In genomic region chr8:79331571-79331970, GRCm38 (mm10) we compare ENCODE assay signal across 22 mouse cellular contexts. TPM values are rescaled to one million over a fixed set of nuclear protein-coding genes. Genes with fewer than 3 reads are reported as not detected.
DNase-seq lines count a peak whose midpoint lies in the region; ATAC-seq and TF ChIP-seq lines count a peak whose summit lies in the region.
"Had no signal": no experiment of that assay in that cellular context is flagged by ENCODE, and none has a peak within 500 bp of the region (broad histone marks: within the 10 kb centered on the region; RNA-seq: fewer than 3 reads in every experiment).

No protein-coding gene starts in this region.

- H3K36me3 ChIP-seq in limb, embryonic 11.5 days (ENCODE audit: control insufficient read depth, insufficient read depth, low read length), result no peaks in the 10 kb centered on the region
- peaks cover 5% of the 10 kb centered on the region; the same call in 1 of the 2 replicates for H3K36me3 ChIP-seq in limb, embryonic 10.5 days
- peaks cover 6% of the 10 kb centered on the region for H3K36me3 ChIP-seq in embryonic facial prominence, embryonic 10.5 days (replicated peaks)
- peaks cover 7% of the 10 kb centered on the region; the same call in 1 of the 2 replicates for H3K36me3 ChIP-seq in hindbrain, embryonic 13.5 days
- H3K36me3 ChIP-seq: embryonic facial prominence, embryonic 12.5 days; forebrain, embryonic 15.5 days; G1E had no signal

- H3K9ac ChIP-seq in limb, embryonic 11.5 days (ENCODE audit: low read length), result no peak overlapping the region
- H3K9ac ChIP-seq in hindbrain, embryonic 13.5 days, result no peak overlapping the region
- H3K9ac ChIP-seq: embryonic facial prominence, embryonic 12.5 days; forebrain, embryonic 13.5 days; forebrain, embryonic 15.5 days; forebrain, postnatal 0 days had no signal

- no peak overlapping the region for H3K4me3 ChIP-seq in limb, embryonic 11.5 days (ENCODE audit: low read depth, low read length)
- no peak overlapping the region for H3K4me3 ChIP-seq in limb, embryonic 10.5 days
- H3K4me3 ChIP-seq in embryonic facial prominence, embryonic 10.5 days, result no peak overlapping the region
- H3K4me3 ChIP-seq in cerebellum, adult 2 months (replicated peaks; ENCODE audit: insufficient read depth, low read depth, low read length), result no peak overlapping the region
- no peak overlapping the region for H3K4me3 ChIP-seq in hindbrain, embryonic 13.5 days
- H3K4me3 ChIP-seq: embryonic facial prominence, embryonic 12.5 days; forebrain, embryonic 13.5 days; forebrain, embryonic 15.5 days had no signal

- no peak for ATAC-seq in limb, embryonic 11.5 days (ENCODE audit: insufficient number of reproducible peaks, low FRiP score, low TSS enrichment, low read depth)
- ATAC-seq in hindbrain, embryonic 13.5 days (ENCODE audit: low FRiP score), result no peak
- ATAC-seq: activated CD4-positive, CD25-positive, alpha-beta regulatory T cell, adult 4 months; forebrain, embryonic 13.5 days; forebrain, embryonic 15.5 days; forebrain, postnatal 0 days; Patski had no signal

- TF ChIP-seq CTCF in cerebellum, adult 2 months (IDR thresholded peaks at IDR 0.05; ENCODE audit: borderline replicate concordance, insufficient read depth, low read depth, low read length), result no peak

- no peak overlapping the region for H3K27ac ChIP-seq in limb, embryonic 11.5 days (replicated peaks; ENCODE audit: low read depth, low read length)
- no peak overlapping the region for H3K27ac ChIP-seq in limb, embryonic 10.5 days
- H3K27ac ChIP-seq in embryonic facial prominence, embryonic 10.5 days (replicated peaks), result no peak overlapping the region
- H3K27ac ChIP-seq in cerebellum, adult 2 months (ENCODE audit: insufficient read depth, low read length), result no peak overlapping the region
- no peak overlapping the region for H3K27ac ChIP-seq in hindbrain, embryonic 13.5 days
- H3K27ac ChIP-seq: embryonic facial prominence, embryonic 12.5 days; forebrain, embryonic 13.5 days; forebrain, embryonic 15.5 days had no signal

- DNase-seq in limb, embryonic 11.5 days (ENCODE audit: low spot score), result peak; percentile 7
- no peak for DNase-seq in limb, embryonic 10.5 days (ENCODE audit: low spot score)
- DNase-seq in R1 (ENCODE audit: low read depth, low spot score), result peak; percentile 69
- peak; percentile 4 for DNase-seq in embryonic facial prominence, embryonic 10.5 days (ENCODE audit: low spot score)
- DNase-seq in cerebellum, adult 2 months, result no peak
- DNase-seq: adrenal gland, adult 8-10 months; adrenal gland, postnatal 14 days; adrenal gland, postnatal 36 days; cerebellum, adult 11-12 months; cerebellum, adult 8-10 months; cerebellum, adult 9-11 months; cerebellum, postnatal 14 days; cerebellum, postnatal 36 days; embryo, embryonic 11 days; forebrain, postnatal 0 days had no signal

- WGBS in limb, embryonic 11.5 days, result 89% methylated on average over 2 of the region's 2 CpGs
- WGBS in limb, embryonic 10.5 days, result 87% methylated on average over 2 of the region's 2 CpGs
- WGBS in embryonic facial prominence, embryonic 10.5 days, result 80% methylated on average over 2 of the region's 2 CpGs
- 91% methylated on average over 2 of the region's 2 CpGs for WGBS in cerebellum, adult 2 months
- 79% methylated on average over 2 of the region's 2 CpGs for WGBS in hindbrain, embryonic 13.5 days

- no peak for TF ChIP-seq POLR2A in cerebellum, adult 2 months (IDR thresholded peaks at IDR 0.05; ENCODE audit: borderline replicate concordance, insufficient read depth, low read length)

- no peaks in the 10 kb centered on the region for H3K4me1 ChIP-seq in limb, embryonic 11.5 days (ENCODE audit: control insufficient read depth, insufficient read depth, low read length)
- H3K4me1 ChIP-seq in limb, embryonic 10.5 days, result peaks cover 4% of the 10 kb centered on the region; the same call in 1 of the 2 replicates
- H3K4me1 ChIP-seq in embryonic facial prominence, embryonic 10.5 days, result peaks cover 8% of the 10 kb centered on the region; the same call in 1 of the 2 replicates
- H3K4me1 ChIP-seq in cerebellum, adult 2 months (ENCODE audit: control insufficient read depth, insufficient read depth, low read length), result no peaks in the 10 kb centered on the region
- H3K4me1 ChIP-seq in hindbrain, embryonic 13.5 days (replicated peaks), result 0 out of 2 replicates have a peak, but pooled peaks cover 4% of the 10 kb centered on the region
- H3K4me1 ChIP-seq: forebrain, embryonic 13.5 days; forebrain, embryonic 15.5 days had no signal

- H3K9me3 ChIP-seq in limb, embryonic 11.5 days (ENCODE audit: control insufficient read depth, low read length), result no peaks in the 10 kb centered on the region
- no peaks in the 10 kb centered on the region for H3K9me3 ChIP-seq in limb, embryonic 10.5 days (replicated peaks)
- no peaks in the 10 kb centered on the region; the same call in 1 of the 2 replicates for H3K9me3 ChIP-seq in embryonic facial prominence, embryonic 10.5 days
- no peaks in the 10 kb centered on the region for H3K9me3 ChIP-seq in hindbrain, embryonic 13.5 days
- H3K9me3 ChIP-seq: forebrain, embryonic 15.5 days; G1E had no signal

- no peak overlapping the region for H3K4me2 ChIP-seq in limb, embryonic 11.5 days (ENCODE audit: low read depth, severe bottlenecking)
- no peak overlapping the region for H3K4me2 ChIP-seq in hindbrain, embryonic 13.5 days
- H3K4me2 ChIP-seq: embryonic facial prominence, embryonic 12.5 days; forebrain, embryonic 13.5 days; forebrain, embryonic 15.5 days had no signal

- no peaks in the 10 kb centered on the region for H3K27me3 ChIP-seq in limb, embryonic 11.5 days (ENCODE audit: control insufficient read depth, insufficient read depth, low read length)
- H3K27me3 ChIP-seq in limb, embryonic 10.5 days (ENCODE audit: low read depth, poor library complexity, severe bottlenecking), result no peaks in the 10 kb centered on the region
- no peaks in the 10 kb centered on the region for H3K27me3 ChIP-seq in embryonic facial prominence, embryonic 10.5 days (replicated peaks; ENCODE audit: low read depth, poor library complexity, severe bottlenecking)
- no peaks in the 10 kb centered on the region for H3K27me3 ChIP-seq in cerebellum, adult 2 months (ENCODE audit: control insufficient read depth, insufficient read depth, low read length)
- no peaks in the 10 kb centered on the region for H3K27me3 ChIP-seq in hindbrain, embryonic 13.5 days
- H3K27me3 ChIP-seq: embryonic facial prominence, embryonic 12.5 days; forebrain, embryonic 13.5 days; forebrain, embryonic 15.5 days; Patski had no signal

RNA-seq across cellular contexts. Expression of gene Mmaa, which starts 36.8 kb away (rescaled TPM):
- polyA plus RNA-seq in limb, embryonic 11.5 days (2014; fragmentation: Nextera tagmentation; extraction: Ambion mirVana), result 12.5 and 12.7 TPM in 2 replicates
- polyA plus RNA-seq in limb, embryonic 10.5 days (2016; fragmentation: Nextera tagmentation; extraction: Ambion mirVana), result 10.2 and 12.2 TPM in 2 replicates
- polyA plus RNA-seq in embryonic facial prominence, embryonic 10.5 days (2016; fragmentation: Nextera tagmentation; extraction: Ambion mirVana), result 8.0 and 9.6 TPM in 2 replicates
- polyA plus RNA-seq in cerebellum, adult 2 months (2012; rRNA removed), result 33.1 and 33.8 TPM in 2 replicates
- 19.7 and 19.9 TPM in 2 replicates for polyA plus RNA-seq in hindbrain, embryonic 13.5 days (2015; fragmentation: Nextera tagmentation; extraction: Ambion mirVana)

Comparison
In these comparisons a context has a peak if more than half of its experiments do, and no peak if none do; other contexts are left out.
1. DNase-seq: peak in limb, embryonic 11.5 days (single experiment), R1 (single experiment) and embryonic facial prominence, embryonic 10.5 days (single experiment); none in limb, embryonic 10.5 days (single experiment) and cerebellum, adult 2 months (0 of 2).